Mouse (Mus musculus) CD4-positive helper T cell, adult 2 months (primary cell): ENCODE measurements around the gene Tcl1b4.
"Not testable (repeated sequence)": the region's sequence is repeated elsewhere in the genome, so short reads cannot be mapped to it uniquely, and the experiment has no call there.

ENCODE experiments used
- DNase-seq: peaks from one replicate; pipeline ENCODE4 v3.0.0-alpha.2; 2012; ENCODE audit warnings: low read depth, missing footprints, low spot score

Gene Tcl1b4

GRCm38 (mm10) chr12:105201657-105202056, at the start of gene Tcl1b4:
Tcl1b4 (plus strand) TSS chr12:105201957.
- not testable (repeated sequence) for DNase-seq

GRCm38 (mm10) chr12:105155286-105155685, 46.5 kb upstream of the Tcl1b4 start:
- not testable (repeated sequence) for DNase-seq

- DNase-seq = no peak
Observed at GRCm38 (mm10) chr12:105158842-105159241, 42.9 kb upstream of the Tcl1b4 start.

- DNase-seq = no peak
Observed at GRCm38 (mm10) chr12:105159390-105159789, 42.4 kb upstream of the Tcl1b4 start, which contains the start of gene Tcl1b1. Tcl1b1 (plus strand) TSS chr12:105159690.

GRCm38 (mm10) chr12:105166734-105167133, 35.0 kb upstream of the Tcl1b4 start:
- DNase-seq = no peak

GRCm38 (mm10) chr12:105173366-105173765, 28.4 kb upstream of the Tcl1b4 start:
- DNase-seq = no peak

GRCm38 (mm10) chr12:105174318-105174717, 27.4 kb upstream of the Tcl1b4 start:
- not testable (repeated sequence) for DNase-seq

- DNase-seq = not testable (repeated sequence)
Observed at GRCm38 (mm10) chr12:105176044-105176443, 25.7 kb upstream of the Tcl1b4 start, which contains the start of gene Tcl1b5. Tcl1b5 (plus strand) TSS chr12:105176344.

GRCm38 (mm10) chr12:105181040-105181644, 20.6 kb upstream of the Tcl1b4 start:
- DNase-seq = not testable (repeated sequence)

GRCm38 (mm10) chr12:105188980-105189379, 12.8 kb upstream of the Tcl1b4 start:
- not testable (repeated sequence) for DNase-seq

GRCm38 (mm10) chr12:105190743-105191142, 11.0 kb upstream of the Tcl1b4 start, which contains the start of gene Tcl1b3:
Tcl1b3 (plus strand) TSS chr12:105191043.
- not testable (repeated sequence) for DNase-seq

GRCm38 (mm10) chr12:105199684-105200497, 1.9 kb upstream of the Tcl1b4 start:
- not testable (repeated sequence) for DNase-seq

- DNase-seq = no peak
Observed at GRCm38 (mm10) chr12:105207071-105207470, 5.3 kb downstream of the Tcl1b4 start.

- no peak for DNase-seq
Observed at GRCm38 (mm10) chr12:105208441-105208840, 6.7 kb downstream of the Tcl1b4 start.

GRCm38 (mm10) chr12:105209231-105209630, 7.5 kb downstream of the Tcl1b4 start:
- no peak for DNase-seq

- no peak for DNase-seq
Observed at GRCm38 (mm10) chr12:105217101-105217760, 15.5 kb downstream of the Tcl1b4 start.

- DNase-seq = no peak
Observed at GRCm38 (mm10) chr12:105222601-105223319, 21.0 kb downstream of the Tcl1b4 start, which contains the start of gene Tcl1. Tcl1 (minus strand) TSS chr12:105222793.

GRCm38 (mm10) chr12:105224621-105225320, 23.0 kb downstream of the Tcl1b4 start:
- DNase-seq = no peak

- no peak for DNase-seq
Observed at GRCm38 (mm10) chr12:105234362-105234761, 32.6 kb downstream of the Tcl1b4 start.

- DNase-seq = no peak
Observed at GRCm38 (mm10) chr12:105235091-105235490, 33.3 kb downstream of the Tcl1b4 start.

- DNase-seq = no peak
Observed at GRCm38 (mm10) chr12:105239060-105239459, 37.3 kb downstream of the Tcl1b4 start.
